Mouse (Mus musculus) limb, embryonic 15.5 days (tissue): Measurements from ENCODE around the gene Ngfr. TPM values are rescaled to one million over a fixed set of nuclear protein-coding genes. Genes with fewer than 3 reads are reported as not detected.
"Not testable (repeated sequence)": the region's sequence is repeated elsewhere in the genome, so short reads cannot be mapped to it uniquely, and the experiment has no call there.

ENCODE experiments used
- ATAC-seq: fragments of 200-750 bp; cut with Nextera tagmentation; 2 replicates; pipeline ENCODE4 v1.8.0; 2017; ENCODE audit warnings: low read depth, moderate TSS enrichment; ENCODE audit not compliant: insufficient number of reproducible peaks, low FRiP score, low TSS enrichment
- H3K27ac ChIP-seq: fragments of 300-500 bp; sonication (generic); 2 replicates; pipeline ENCODE4 v1.5.1; 2015; ENCODE audit warnings: moderate library complexity, mild to moderate bottlenecking, inconsistent platforms
- H3K27me3 ChIP-seq: fragments of 300-500 bp; sonication (generic); 2 replicates; pipeline ENCODE4 v1.6.1; 2015; ENCODE audit warnings: inconsistent platforms
- H3K36me3 ChIP-seq: fragments of 300-500 bp; sonication (generic); 2 replicates; pipeline ENCODE4 v1.6.1; 2015; ENCODE audit warnings: inconsistent platforms
- H3K4me1 ChIP-seq: fragments of 300-500 bp; sonication (generic); 2 replicates; pipeline ENCODE4 v1.6.1; 2015; ENCODE audit warnings: inconsistent platforms
- H3K4me2 ChIP-seq: fragments of 300-500 bp; sonication (generic); 2 replicates; pipeline ENCODE4 v1.6.1; 2015; ENCODE audit warnings: mild to moderate bottlenecking, inconsistent platforms
- H3K4me3 ChIP-seq: fragments of 300-500 bp; sonication (generic); 2 replicates; pipeline ENCODE4 v1.5.1; 2015; ENCODE audit warnings: mild to moderate bottlenecking, inconsistent platforms
- H3K9ac ChIP-seq: fragments of 300-500 bp; sonication (generic); 2 replicates; pipeline ENCODE4 v1.6.1; 2015; ENCODE audit warnings: inconsistent platforms
- H3K9me3 ChIP-seq: fragments of 300-500 bp; sonication (generic); 2 replicates; pipeline ENCODE4 v1.6.1; 2016; ENCODE audit warnings: inconsistent platforms
- WGBS: fragments of 180-500 bp; shearing (Covaris S2); methylation state at CpG from one replicate; pipeline ENCODE4 v1.1.7; 2015; 5-methylcytosine and 5-hydroxymethylcytosine counted together
- polyA plus RNA-seq: library from polyadenylated mRNA; unstranded; fragments of >200 nt; fragmentation: Nextera tagmentation; extraction: Ambion mirVana; gene quantifications from 2 replicates; pipeline ENCODE4 v1.2.1, GENCODE M21; 2015

Gene Ngfr
- polyA plus RNA-seq, 1 experiment from 2014 or later = 34.0 TPM

DNA sequence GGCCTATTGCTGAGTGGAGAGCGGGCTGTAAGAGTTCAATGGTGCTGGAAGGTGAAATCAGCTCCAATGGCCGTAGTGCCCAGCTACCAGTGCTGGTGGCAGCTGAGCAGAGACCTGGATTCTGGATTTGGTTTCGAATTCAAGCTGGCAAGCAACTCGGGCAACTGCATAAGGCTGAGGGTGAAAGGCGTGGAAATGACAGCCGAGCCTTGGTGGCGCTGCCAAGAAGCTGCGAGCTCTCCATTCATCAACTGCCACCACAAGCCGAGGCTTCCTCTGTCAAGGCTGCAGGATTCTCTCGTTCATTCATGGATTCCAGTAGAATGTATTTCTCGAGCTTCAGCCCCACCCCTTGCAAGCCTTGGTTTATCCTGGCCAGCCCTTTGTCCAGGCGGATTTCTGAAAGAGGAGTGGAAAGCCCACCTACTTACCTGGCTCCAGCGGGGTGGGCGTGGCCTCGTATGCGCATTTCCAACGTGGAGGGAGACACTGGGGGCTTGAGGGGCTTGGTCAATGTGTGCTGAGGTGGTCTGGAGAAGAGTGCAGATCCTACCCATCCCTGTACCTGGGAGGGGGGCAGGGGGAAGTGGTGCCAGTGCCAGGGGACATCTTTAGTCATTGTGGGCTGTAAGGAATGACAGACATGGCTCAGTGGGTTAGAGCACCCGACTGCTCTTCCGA lies 30.4 kb upstream of the Ngfr start:
- peaks cover 32% of the 10 kb centered on the region for H3K4me1 ChIP-seq
- no peak overlapping the region for H3K4me3 ChIP-seq
- no peaks in the 10 kb centered on the region for H3K9me3 ChIP-seq
- H3K27ac ChIP-seq = no peak overlapping the region
- WGBS = 56% methylated on average over 19 of the region's 19 CpGs
- peaks cover 4% of the 10 kb centered on the region; the same call in 1 of the 2 replicates for H3K27me3 ChIP-seq
- no peak overlapping the region for H3K4me2 ChIP-seq
- H3K9ac ChIP-seq = no peak overlapping the region
- no peak for ATAC-seq
- H3K36me3 ChIP-seq = no peaks in the 10 kb centered on the region

DNA sequence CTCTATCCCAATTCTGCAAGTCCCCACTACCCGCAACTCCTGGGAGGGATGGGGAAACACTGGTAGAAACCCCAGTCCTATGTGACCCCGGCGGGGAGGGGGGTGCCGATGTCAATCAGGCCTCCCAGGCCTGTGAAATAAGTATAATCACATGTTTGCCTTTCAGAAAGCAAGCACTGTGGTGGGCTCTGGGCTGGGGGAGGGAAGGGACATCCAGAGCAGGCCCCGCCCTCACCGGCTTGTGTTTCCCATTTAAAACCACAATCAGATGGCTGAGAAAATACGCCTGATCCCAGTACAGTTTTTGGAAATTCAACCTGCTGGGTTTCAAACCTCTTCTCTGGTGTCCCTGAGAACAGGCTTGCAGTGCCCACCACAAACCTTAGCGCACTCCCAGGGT lies 27.2 kb upstream of the Ngfr start:
- no peak overlapping the region for H3K9ac ChIP-seq

DNA sequence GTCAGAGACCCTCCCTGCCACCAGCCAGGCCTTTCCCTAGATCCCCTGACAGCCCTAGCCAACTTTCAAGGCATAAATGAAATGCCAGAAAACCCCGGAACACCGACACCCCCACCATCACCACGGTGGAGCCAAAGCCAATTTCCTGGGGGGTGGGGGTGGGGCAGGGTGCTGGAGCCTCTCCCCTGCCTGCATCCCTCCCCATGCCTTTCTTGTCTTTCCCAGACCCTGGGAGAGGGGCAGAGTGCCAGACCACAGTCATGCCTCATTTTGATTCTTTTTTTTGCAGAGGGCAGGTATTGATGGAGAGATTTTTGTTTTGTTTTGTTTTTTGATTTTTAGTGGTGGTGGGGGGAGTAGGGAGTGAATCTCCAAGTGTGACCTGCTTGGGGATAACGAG lies 23.7 kb upstream of the Ngfr start:
- no peak for ATAC-seq
- 0 out of 2 replicates have a peak, but pooled peaks cover 3% of the 10 kb centered on the region for H3K27me3 ChIP-seq
- H3K27ac ChIP-seq = no peak overlapping the region
- H3K4me1 ChIP-seq = peaks cover 31% of the 10 kb centered on the region
- H3K4me3 ChIP-seq = no peak overlapping the region
- no peaks in the 10 kb centered on the region for H3K9me3 ChIP-seq
- 11% methylated on average over 4 of the region's 4 CpGs for WGBS
- H3K4me2 ChIP-seq = no peak overlapping the region
- no peak overlapping the region for H3K9ac ChIP-seq
- no peaks in the 10 kb centered on the region for H3K36me3 ChIP-seq

More for the DNA sequence above, 27.2 kb upstream of the Ngfr start:
- Histone ChIP-seq H3K27ac (no peak overlapping the region), H3K36me3 (no peaks in the 10 kb centered on the region), H3K9me3 (no peaks in the 10 kb centered on the region), H3K4me2 (no peak overlapping the region), H3K27me3 (0 out of 2 replicates have a peak, but pooled peaks cover 7% of the 10 kb centered on the region), H3K4me3 (no peak overlapping the region), H3K4me1 (peaks cover 36% of the 10 kb centered on the region)
- WGBS = 65% methylated on average over 8 of the region's 8 CpGs
- no peak for ATAC-seq

DNA sequence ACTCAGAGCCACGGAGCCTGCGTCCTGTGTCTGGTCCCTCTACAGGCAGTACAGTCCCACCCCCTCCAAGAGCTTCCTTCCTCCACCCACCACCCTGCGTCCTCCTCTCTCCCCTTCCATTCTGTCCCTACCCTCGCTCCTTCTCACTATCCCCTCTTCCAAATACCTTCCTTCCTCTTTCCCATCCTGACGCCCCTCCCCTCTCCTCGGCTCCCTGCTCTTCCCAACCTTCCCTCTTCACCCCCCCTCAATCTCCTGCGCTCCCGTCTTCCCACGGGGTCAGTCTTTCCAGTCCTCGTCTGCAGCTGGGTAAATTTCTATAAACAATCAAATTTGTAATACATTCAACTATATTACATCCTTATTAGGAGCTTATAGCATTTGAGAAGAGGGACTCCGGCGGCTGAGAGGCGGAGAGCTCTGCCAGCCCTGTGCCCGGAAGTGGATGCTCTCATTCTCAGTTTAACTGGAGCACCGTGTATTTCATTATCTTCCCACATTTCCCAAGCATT lies 22.9 kb upstream of the Ngfr start:
- peaks cover 31% of the 10 kb centered on the region for H3K4me1 ChIP-seq
- 0 out of 2 replicates have a peak, but pooled peaks cover 3% of the 10 kb centered on the region for H3K27me3 ChIP-seq
- WGBS = 17% methylated on average over 15 of the region's 15 CpGs
- H3K27ac ChIP-seq = 0 out of 2 replicates have a peak overlapping the region, but pooled peaks have one; percentile 0
- peak overlapping the region; percentile 37 for H3K4me2 ChIP-seq
- H3K36me3 ChIP-seq = no peaks in the 10 kb centered on the region
- H3K9me3 ChIP-seq = no peaks in the 10 kb centered on the region
- H3K9ac ChIP-seq = no peak overlapping the region
- no peak for ATAC-seq
- peak overlapping the region; percentile 17 for H3K4me3 ChIP-seq

DNA sequence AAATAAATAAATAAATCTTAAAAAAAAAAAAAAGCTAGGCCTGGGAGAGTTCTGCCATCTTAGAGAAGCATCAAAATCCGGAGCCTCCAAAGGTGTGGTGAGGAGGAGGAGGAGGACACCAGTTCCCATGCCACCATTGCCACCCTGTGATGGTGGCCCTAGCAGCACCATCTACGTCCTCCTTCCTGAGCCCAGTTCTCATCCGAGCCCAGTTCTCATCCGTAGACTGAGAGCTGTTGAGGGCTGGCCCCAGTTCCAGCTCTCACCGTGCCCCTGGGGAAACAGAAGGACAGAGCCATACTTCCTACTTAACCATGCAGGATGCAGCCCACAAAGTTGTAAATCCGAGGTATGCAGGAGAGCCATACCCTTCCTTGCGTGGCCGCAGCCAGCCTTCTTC lies 22.4 kb upstream of the Ngfr start:
- peaks cover 28% of the 10 kb centered on the region for H3K4me1 ChIP-seq
- 0 out of 2 replicates have a peak, but pooled peaks cover 3% of the 10 kb centered on the region for H3K27me3 ChIP-seq
- H3K9ac ChIP-seq = no peak overlapping the region
- H3K27ac ChIP-seq = no peak overlapping the region
- H3K4me3 ChIP-seq = peak overlapping the region; percentile 17
- no peak for ATAC-seq
- WGBS = 37% methylated on average over 8 of the region's 8 CpGs
- no peaks in the 10 kb centered on the region for H3K9me3 ChIP-seq
- H3K36me3 ChIP-seq = no peaks in the 10 kb centered on the region
- H3K4me2 ChIP-seq = peak overlapping the region; percentile 37

DNA sequence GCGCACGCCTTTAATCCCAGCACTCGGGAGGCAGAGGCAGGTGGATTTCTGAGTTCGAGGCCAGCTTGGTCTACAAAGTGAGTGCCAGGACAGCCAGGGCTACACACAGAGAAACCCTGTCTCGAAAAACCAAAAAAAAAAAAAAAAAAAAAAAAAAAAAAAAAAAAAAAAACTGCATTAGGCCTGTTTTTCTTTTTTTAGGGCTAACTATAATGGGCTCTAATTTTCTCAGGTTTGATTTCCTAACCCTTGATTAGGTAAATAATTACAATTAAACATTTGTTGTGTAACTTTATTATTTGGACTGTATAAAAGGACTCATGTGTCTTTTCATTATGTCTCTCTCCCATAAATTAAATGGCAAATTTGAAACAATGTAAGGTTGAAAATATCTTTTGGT lies 19.8 kb upstream of the Ngfr start:
- peaks cover 23% of the 10 kb centered on the region for H3K4me1 ChIP-seq
- H3K27ac ChIP-seq, H3K4me3 ChIP-seq, H3K4me2 ChIP-seq, ATAC-seq, H3K9me3 ChIP-seq, H3K27me3 ChIP-seq, H3K36me3 ChIP-seq, H3K9ac ChIP-seq: not testable (repeated sequence)
- 91% methylated on average over 4 of the region's 5 CpGs for WGBS

DNA sequence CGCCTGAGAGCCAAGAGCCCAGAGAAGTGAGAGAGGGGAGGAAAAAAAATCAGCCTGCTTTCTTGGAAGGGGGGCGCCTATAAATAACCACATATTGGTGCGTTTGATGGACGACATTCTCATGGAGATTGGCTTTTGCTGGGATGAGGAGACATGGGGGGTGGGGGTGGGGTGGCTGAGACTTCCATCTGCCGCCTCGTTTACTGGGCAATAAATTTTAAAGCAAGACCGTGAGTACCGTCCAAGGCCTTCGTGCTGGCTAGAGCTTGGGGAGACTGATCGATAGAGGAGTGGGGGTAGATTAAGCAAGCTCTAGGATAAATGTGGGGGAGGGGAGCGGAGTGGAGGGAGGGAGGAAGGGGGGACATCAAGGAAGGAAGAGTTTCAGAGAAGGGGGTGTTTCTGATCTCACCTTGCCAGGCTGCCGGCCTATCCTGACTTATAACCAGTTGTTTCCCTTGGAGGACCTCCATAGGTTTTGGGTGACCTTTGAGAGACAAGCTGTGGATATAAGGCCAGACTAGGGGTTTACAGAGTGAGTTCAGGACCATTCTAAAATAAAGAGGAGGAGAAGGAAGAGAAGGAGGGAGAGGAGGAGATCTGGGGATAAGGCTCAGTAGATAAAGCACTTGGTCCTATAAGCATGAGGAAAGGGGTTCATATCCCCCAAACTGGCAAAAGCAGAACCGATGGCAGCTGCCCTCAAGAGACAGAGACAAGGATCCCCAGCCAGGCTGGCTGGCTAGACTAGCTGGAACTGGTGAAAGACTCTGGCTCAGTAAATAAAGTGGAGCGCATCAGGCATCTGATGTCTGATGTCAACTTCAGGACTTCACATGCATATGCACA lies 10.9 kb upstream of the Ngfr start:
- no peaks in the 10 kb centered on the region for H3K9me3 ChIP-seq
- H3K27ac ChIP-seq = no peak overlapping the region
- H3K36me3 ChIP-seq = no peaks in the 10 kb centered on the region
- peaks cover 32% of the 10 kb centered on the region for H3K4me1 ChIP-seq
- no peak overlapping the region for H3K9ac ChIP-seq
- no peak overlapping the region for H3K4me3 ChIP-seq
- no peak overlapping the region for H3K4me2 ChIP-seq
- ATAC-seq = no peak
- peaks cover 46% of the 10 kb centered on the region for H3K27me3 ChIP-seq
- WGBS = 24% methylated on average over 14 of the region's 14 CpGs

DNA sequence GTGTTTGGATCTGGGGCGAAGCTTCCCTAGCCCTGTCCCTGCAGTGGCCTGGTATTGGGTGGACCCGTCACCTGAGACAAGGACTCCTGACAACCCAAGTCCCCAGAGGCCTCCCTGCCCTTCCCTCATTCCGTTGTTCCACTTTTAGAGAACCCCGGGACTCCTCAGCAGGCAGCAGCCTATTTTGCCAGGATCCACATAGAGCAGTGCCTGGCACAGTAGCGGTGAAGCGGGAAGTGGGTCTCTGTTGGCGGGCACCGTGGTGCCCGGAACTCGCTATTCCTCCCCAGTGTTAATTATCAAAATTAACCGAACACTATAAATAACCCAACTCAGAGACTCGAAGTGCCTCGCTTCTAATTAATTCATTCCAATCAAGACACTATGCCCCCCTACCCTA lies 10.2 kb upstream of the Ngfr start:
- H3K9ac ChIP-seq = no peak overlapping the region
- H3K27ac ChIP-seq = no peak overlapping the region
- WGBS = 27% methylated on average over 13 of the region's 13 CpGs
- ATAC-seq = no peak
- no peaks in the 10 kb centered on the region for H3K36me3 ChIP-seq
- peaks cover 32% of the 10 kb centered on the region for H3K4me1 ChIP-seq
- H3K4me2 ChIP-seq = no peak overlapping the region
- H3K27me3 ChIP-seq = peaks cover 51% of the 10 kb centered on the region
- H3K4me3 ChIP-seq = no peak overlapping the region
- no peaks in the 10 kb centered on the region for H3K9me3 ChIP-seq

DNA sequence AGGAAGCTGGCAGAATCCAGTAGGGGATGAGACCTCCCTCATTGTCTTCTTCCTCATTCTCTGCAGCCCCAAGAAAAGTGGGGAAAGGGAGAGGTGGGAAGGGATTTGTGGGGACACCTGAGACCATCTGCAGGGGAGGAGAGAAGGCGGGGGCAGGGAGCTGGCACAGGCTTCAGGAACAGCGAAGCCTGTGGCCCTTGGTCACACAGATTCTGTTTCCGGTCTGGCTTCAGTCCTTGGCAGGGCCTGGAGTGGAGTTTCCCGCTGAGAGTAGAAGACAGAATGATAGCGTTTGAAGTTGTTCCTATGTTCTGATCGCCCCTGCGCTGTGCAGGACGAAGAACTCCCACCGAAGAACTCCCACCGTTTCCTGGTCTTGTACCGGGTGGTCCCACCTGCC lies 9.2 kb upstream of the Ngfr start:
- Histone ChIP-seq H3K4me2 (no peak overlapping the region), H3K27ac (no peak overlapping the region), H3K9me3 (no peaks in the 10 kb centered on the region), H3K36me3 (no peaks in the 10 kb centered on the region), H3K4me3 (no peak overlapping the region), H3K9ac (no peak overlapping the region), H3K27me3 (peaks cover 59% of the 10 kb centered on the region), H3K4me1 (peaks cover 32% of the 10 kb centered on the region)
- ATAC-seq = no peak
- 35% methylated on average over 11 of the region's 11 CpGs for WGBS

DNA sequence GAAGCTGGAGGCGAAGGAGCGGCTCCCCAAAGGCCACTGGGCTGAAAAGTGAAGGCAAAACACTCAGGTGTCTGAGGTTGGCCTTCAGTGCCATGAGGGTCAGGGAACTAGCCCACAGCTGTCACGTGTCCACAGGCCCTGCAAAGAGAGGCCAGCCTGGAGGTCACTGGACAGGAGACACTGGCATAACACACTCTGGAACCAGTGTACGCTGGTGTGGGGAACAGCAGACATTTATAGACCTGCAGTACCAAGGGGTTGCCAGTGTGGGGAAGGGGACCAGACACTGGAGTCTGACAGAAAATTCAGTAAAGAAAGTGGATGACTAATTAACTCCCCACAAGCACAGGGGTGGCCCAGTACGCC lies 8.6 kb upstream of the Ngfr start:
- peak overlapping the region; percentile 2; the same call in 1 of the 2 replicates for H3K27ac ChIP-seq
- no peaks in the 10 kb centered on the region for H3K36me3 ChIP-seq
- H3K27me3 ChIP-seq = peaks cover 64% of the 10 kb centered on the region
- no peaks in the 10 kb centered on the region for H3K9me3 ChIP-seq
- H3K4me3 ChIP-seq = no peak overlapping the region
- peaks cover 32% of the 10 kb centered on the region for H3K4me1 ChIP-seq
- no peak for ATAC-seq
- WGBS = 26% methylated on average over 5 of the region's 5 CpGs
- no peak overlapping the region for H3K4me2 ChIP-seq
- no peak overlapping the region for H3K9ac ChIP-seq

DNA sequence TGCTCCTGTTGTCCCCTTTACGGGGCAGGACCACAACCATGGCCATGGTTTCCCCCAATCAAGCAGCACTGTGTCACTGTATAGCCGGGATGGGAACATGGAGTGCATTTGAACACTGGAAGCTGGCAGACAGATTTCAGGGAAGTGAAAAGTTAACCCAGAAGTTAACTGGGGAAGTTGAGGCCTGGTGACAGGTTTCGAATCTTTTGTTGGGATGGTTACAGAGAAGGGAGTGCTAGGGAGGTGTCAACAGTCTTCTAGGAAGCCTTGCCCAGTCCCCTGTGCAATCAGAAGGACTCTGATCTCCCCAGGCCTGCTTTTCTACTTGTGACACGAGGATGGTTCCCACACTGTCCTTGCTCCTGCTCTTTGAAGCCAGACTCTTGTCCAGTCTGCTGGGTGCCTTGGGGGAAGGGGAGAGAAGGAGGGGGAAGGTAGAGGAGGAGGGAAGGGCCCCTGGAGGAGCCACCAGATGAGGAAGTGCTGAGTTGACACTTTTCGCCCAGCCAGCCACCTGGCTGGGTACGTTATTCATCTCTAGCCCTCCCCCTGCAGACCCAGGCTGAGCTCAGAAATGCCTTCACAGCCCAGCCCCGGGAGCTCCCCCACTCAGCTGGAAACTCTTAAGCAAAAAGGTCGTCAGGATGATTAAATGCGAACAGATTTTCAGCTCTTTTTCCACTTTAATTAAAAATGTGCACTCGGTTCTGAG lies 8.1 kb upstream of the Ngfr start:
- no peak for ATAC-seq
- no peak overlapping the region for H3K4me3 ChIP-seq
- 27% methylated on average over 10 of the region's 10 CpGs for WGBS
- peaks cover 32% of the 10 kb centered on the region for H3K4me1 ChIP-seq
- H3K27ac ChIP-seq = peak overlapping the region; percentile 2; the same call in 1 of the 2 replicates
- H3K36me3 ChIP-seq = no peaks in the 10 kb centered on the region
- peaks cover 63% of the 10 kb centered on the region for H3K27me3 ChIP-seq
- no peak overlapping the region for H3K9ac ChIP-seq
- no peaks in the 10 kb centered on the region for H3K9me3 ChIP-seq
- no peak overlapping the region for H3K4me2 ChIP-seq
